Mouse (Mus musculus) spleen, postnatal 36 days (tissue): Measurements from ENCODE around the gene Adssl1.

Experiments
- DNase-seq, 2 experiments: peaks; one replicate each; pipeline ENCODE4 v3.0.0; 2022; ENCODE audit warnings: low spot score in 2 of 2, mixed read lengths in 1 of 2

Adssl1 gene

GRCm38 (mm10) chr12:112653157-112653824 is 33.4 kb downstream of the Adssl1 start:
- DNase-seq: peak; percentile 72 to 80

- no peak for DNase-seq
These were observed 34.2 kb downstream of the Adssl1 start for GRCm38 (mm10) chr12:112654076-112654475.

GRCm38 (mm10) chr12:112658619-112659018 is 38.8 kb downstream of the Adssl1 start:
- no peak for DNase-seq

GRCm38 (mm10) chr12:112659109-112659508 is 39.3 kb downstream of the Adssl1 start:
- peak; percentile 51 to 52 for DNase-seq

- DNase-seq: no peak
These were observed 40.9 kb downstream of the Adssl1 start for GRCm38 (mm10) chr12:112660576-112661326.

- DNase-seq: no peak
These were observed 41.4 kb downstream of the Adssl1 start for GRCm38 (mm10) chr12:112661327-112661605.

- DNase-seq: no peak
These were observed 42.0 kb downstream of the Adssl1 start for GRCm38 (mm10) chr12:112661851-112662250.

- no peak for DNase-seq
These were observed 43.5 kb downstream of the Adssl1 start for GRCm38 (mm10) chr12:112663303-112663702.

- no peak for DNase-seq
These were observed 43.9 kb downstream of the Adssl1 start for GRCm38 (mm10) chr12:112663716-112664115.

GRCm38 (mm10) chr12:112664124-112664523 is 44.3 kb downstream of the Adssl1 start:
- no peak for DNase-seq

- no peak for DNase-seq
These were observed 44.8 kb downstream of the Adssl1 start for GRCm38 (mm10) chr12:112664656-112665055.

GRCm38 (mm10) chr12:112665445-112665844 is 45.6 kb downstream of the Adssl1 start:
- DNase-seq: no peak

- no peak for DNase-seq
These were observed 46.2 kb downstream of the Adssl1 start for GRCm38 (mm10) chr12:112665881-112666544.

- peak in 1 of 2 experiments; percentile 33 for DNase-seq
These were observed 47.9 kb downstream of the Adssl1 start for GRCm38 (mm10) chr12:112667619-112668297.

GRCm38 (mm10) chr12:112670718-112671393 is 51.0 kb downstream of the Adssl1 start:
- no peak for DNase-seq

GRCm38 (mm10) chr12:112671891-112672290 is 52.0 kb downstream of the Adssl1 start:
- no peak for DNase-seq

- DNase-seq: peak; percentile 17 to 36
These were observed 53.1 kb downstream of the Adssl1 start for GRCm38 (mm10) chr12:112672744-112673575.

GRCm38 (mm10) chr12:112673576-112674091 is 53.8 kb downstream of the Adssl1 start:
- DNase-seq: peak; percentile 22 to 29

- DNase-seq: peak; percentile 50 to 55
These were observed 54.5 kb downstream of the Adssl1 start, which contains the start of gene Akt1 for GRCm38 (mm10) chr12:112674132-112675011. Gene Akt1 (minus strand): TSS chr12:112674884.
